Mouse (Mus musculus) forebrain, embryonic 12.5 days (tissue): Measurements from ENCODE around the gene Olfr1388. TPM values are rescaled to one million over a fixed set of nuclear protein-coding genes. Genes with fewer than 3 reads are reported as not detected.
"Not testable (repeated sequence)": the region's sequence is repeated elsewhere in the genome, so short reads cannot be mapped to it uniquely, and the experiment has no call there.

Experiments used
- ATAC-seq: fragments of 200-750 bp; cut with Nextera tagmentation; 2 replicates; pipeline ENCODE4 v1.8.0; 2017; ENCODE audit warnings: moderate TSS enrichment; ENCODE audit not compliant: low FRiP score
- H3K27ac ChIP-seq: fragments of 300-500 bp; sonication (generic); 2 replicates; pipeline ENCODE4 v1.5.1; 2016; ENCODE audit warnings: mild to moderate bottlenecking
- H3K27me3 ChIP-seq: fragments of 300-500 bp; sonication (generic); 2 replicates; pipeline ENCODE4 v1.6.1; 2016; ENCODE audit warnings: mild to moderate bottlenecking
- H3K36me3 ChIP-seq: fragments of 300-500 bp; sonication (generic); replicated peaks from 2 replicates; pipeline ENCODE4 v1.6.1; 2016; ENCODE audit warnings: mild to moderate bottlenecking
- H3K4me1 ChIP-seq: fragments of 300-500 bp; sonication (generic); 2 replicates; pipeline ENCODE4 v1.6.1; 2016
- H3K4me2 ChIP-seq: fragments of 300-500 bp; sonication (generic); 2 replicates; pipeline ENCODE4 v1.6.1; 2016; ENCODE audit warnings: mild to moderate bottlenecking, moderate library complexity
- H3K4me3 ChIP-seq: fragments of 300-500 bp; sonication (generic); replicated peaks from 2 replicates; pipeline ENCODE4 v1.5.1; 2016; ENCODE audit warnings: mild to moderate bottlenecking
- H3K9ac ChIP-seq: fragments of 300-500 bp; sonication (generic); 2 replicates; pipeline ENCODE4 v1.6.1; 2016; ENCODE audit warnings: mild to moderate bottlenecking
- H3K9me3 ChIP-seq: fragments of 300-500 bp; sonication (generic); 2 replicates; pipeline ENCODE4 v1.6.1; 2016
- WGBS: fragments of 180-500 bp; shearing (Covaris S2); methylation state at CpG from one replicate; pipeline ENCODE4 v1.1.7; 2016; 5-methylcytosine and 5-hydroxymethylcytosine counted together
- polyA plus RNA-seq: library from polyadenylated mRNA; unstranded; fragments of >200 nt; fragmentation: Nextera tagmentation; extraction: Ambion mirVana; gene quantifications from 2 replicates; pipeline ENCODE4 v1.2.1, GENCODE M21; 2016

Gene Olfr1388
- polyA plus RNA-seq, result 0.10 and 0.13 TPM in 2 replicates

DNA sequence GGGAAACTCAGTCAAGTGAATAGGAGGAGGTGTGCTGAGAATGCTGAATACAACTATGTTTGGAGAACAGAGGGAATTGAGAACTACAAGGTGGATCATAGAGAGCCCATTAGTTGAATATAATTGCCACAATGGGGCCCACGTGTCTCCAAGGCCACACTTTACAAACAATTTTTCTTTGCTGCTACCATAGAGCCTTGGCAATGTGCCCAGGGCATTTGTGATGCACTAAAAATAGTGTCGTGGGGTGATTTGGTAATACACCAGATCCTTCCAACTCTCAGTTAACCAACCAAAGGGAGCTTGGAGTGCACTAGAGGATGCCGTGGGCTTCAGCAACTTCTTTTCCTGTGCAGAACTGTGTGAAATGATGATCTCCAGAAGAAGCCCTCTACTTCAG lies at the start of gene Olfr1388:
Olfr1388 (plus strand) TSS at position 214 of the 400 bp plus-strand sequence.
- WGBS, result 68% methylated on average over 3 of the region's 3 CpGs

DNA sequence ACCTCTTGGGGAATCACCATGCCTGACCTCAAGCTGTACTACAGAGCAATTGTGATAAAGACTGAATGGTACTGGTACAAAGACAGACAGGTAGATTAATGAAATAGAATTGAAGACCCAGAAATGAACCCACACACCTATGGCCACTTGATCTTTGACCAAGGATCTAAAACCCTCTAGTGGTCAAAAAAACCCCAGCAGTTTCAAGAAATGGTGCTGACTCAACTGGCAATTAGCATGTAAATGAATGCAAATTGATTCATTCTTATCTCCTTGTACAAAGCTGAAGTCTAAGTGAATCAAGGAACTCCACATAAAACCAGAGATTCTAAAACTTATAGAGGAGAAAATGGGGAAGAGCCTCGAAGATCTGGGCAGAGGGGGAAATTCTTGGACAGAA lies 43.7 kb upstream of the Olfr1388 start:
- H3K4me2 ChIP-seq, H3K4me1 ChIP-seq, H3K9ac ChIP-seq, H3K27me3 ChIP-seq, H3K36me3 ChIP-seq, H3K4me3 ChIP-seq, ATAC-seq, H3K27ac ChIP-seq, H3K9me3 ChIP-seq: not testable (repeated sequence)
- 56% methylated on average over 1 of the region's 1 CpGs for WGBS

More for the DNA sequence above, at the start of gene Olfr1388:
- Histone ChIP-seq H3K4me3 (no peak within 1 kb of the TSS), H3K4me2 (no peak within 1 kb of the TSS), H3K27me3 (no peaks in the 10 kb centered on the region), H3K27ac (no peak within 1 kb of the TSS), H3K9ac (no peak within 1 kb of the TSS), H3K9me3 (no peaks in the 10 kb centered on the region), H3K36me3 (no peaks in the 10 kb centered on the region), H3K4me1 (no peaks in the 10 kb centered on the region)
- no peak for ATAC-seq

DNA sequence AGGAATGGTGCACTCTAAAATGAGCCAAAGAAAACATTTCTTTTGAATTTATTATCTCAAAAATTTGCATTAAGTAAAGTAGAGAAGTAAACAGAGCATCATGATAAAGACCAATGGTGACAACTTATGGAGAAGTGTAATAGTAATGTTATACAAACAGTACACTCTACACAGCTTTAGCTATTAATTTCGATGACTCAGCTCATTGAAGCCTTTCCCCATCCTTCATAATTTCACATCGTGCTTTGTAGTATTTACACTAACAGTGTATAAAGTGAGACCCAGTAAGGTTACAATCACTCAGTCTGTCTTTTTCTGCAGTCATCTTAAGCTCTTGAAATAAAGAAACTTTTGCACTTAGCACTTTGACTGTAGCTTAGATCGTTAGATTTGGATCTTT lies 29.6 kb upstream of the Olfr1388 start:
- Histone ChIP-seq H3K27ac (no peak overlapping the region), H3K4me2 (no peak overlapping the region), H3K9me3 (no peaks in the 10 kb centered on the region), H3K36me3 (no peaks in the 10 kb centered on the region), H3K9ac (no peak overlapping the region), H3K27me3 (no peaks in the 10 kb centered on the region), H3K4me3 (no peak overlapping the region), H3K4me1 (no peaks in the 10 kb centered on the region)
- WGBS, result 76% methylated on average over 3 of the region's 3 CpGs
- no peak for ATAC-seq

DNA sequence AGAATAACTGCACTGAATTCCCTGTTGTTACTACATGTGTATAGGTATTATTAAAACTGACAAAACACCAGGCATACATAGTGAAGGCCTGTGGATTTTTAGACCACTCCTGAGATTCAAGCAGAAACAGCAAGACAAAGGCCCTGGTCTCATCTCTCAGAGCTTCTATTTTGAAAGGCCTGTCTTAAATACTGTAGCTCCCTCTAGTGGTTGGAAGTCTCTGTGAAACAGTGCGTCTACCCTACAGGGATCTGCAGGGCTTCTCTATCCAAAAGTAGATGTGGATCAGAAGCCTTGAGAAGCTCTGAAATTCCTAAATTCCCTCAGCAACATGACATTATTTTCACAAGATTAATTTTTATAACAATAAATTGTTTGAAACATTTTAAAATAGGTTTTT lies 25.9 kb upstream of the Olfr1388 start:
- H3K36me3 ChIP-seq, result no peaks in the 10 kb centered on the region
- WGBS, result 49% methylated on average over 1 of the region's 1 CpGs
- H3K9ac ChIP-seq, result no peak overlapping the region
- H3K27ac ChIP-seq, result no peak overlapping the region
- H3K9me3 ChIP-seq, result no peaks in the 10 kb centered on the region
- ATAC-seq, result no peak
- H3K27me3 ChIP-seq, result no peaks in the 10 kb centered on the region
- H3K4me2 ChIP-seq, result no peak overlapping the region
- H3K4me1 ChIP-seq, result no peaks in the 10 kb centered on the region
- H3K4me3 ChIP-seq, result no peak overlapping the region

GRCm38 (mm10) chr11:49422767-49423166 lies 13.7 kb upstream of the Olfr1388 start, which contains the start of gene Olfr1389:
Gene Olfr1389, plus strand, starts transcription at chr11:49423067.
- Histone ChIP-seq H3K27me3 (no peaks in the 10 kb centered on the region), H3K27ac (no peak within 1 kb of the TSS), H3K4me2 (no peak within 1 kb of the TSS), H3K4me1 (no peaks in the 10 kb centered on the region), H3K4me3 (no peak within 1 kb of the TSS), H3K9ac (no peak within 1 kb of the TSS), H3K36me3 (no peaks in the 10 kb centered on the region), H3K9me3 (no peaks in the 10 kb centered on the region)
- WGBS, result 96% methylated on average over 2 of the region's 2 CpGs
- ATAC-seq, result no peak

DNA sequence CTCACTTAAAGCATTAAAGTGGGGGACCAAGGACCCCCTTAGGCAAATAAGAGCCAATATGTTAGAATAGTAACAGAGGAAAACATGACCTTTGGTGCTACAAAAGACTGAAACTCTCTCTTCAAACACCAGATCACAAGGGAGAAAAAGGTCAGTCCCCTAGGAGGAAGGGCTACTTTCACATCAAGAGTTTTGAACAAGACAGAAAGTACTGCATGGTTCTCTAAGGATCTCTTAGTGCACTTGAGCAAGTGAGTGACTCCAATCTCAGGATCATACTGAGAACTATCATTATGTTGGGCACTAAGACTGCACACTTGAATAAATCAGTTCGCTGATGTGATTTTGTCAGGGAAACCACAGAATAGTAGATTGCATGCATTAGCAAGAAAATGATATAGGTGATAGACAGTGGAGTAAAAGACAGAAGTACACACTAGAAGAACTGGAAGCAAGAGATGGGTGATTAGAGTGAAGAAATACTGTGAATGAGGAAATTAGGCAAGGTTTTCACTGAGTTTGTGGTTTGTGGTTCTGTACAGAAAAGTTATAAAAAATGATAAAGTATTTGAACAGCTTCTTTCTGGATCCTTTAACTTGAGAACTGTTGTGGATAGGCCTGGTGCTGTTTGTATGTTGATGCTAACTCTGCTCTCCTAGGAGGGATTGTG lies 11.0 kb upstream of the Olfr1388 start:
- H3K4me3 ChIP-seq, result no peak overlapping the region
- no peak overlapping the region for H3K9ac ChIP-seq
- 82% methylated on average over 1 of the region's 1 CpGs for WGBS
- ATAC-seq, result no peak
- H3K27me3 ChIP-seq, result no peaks in the 10 kb centered on the region
- H3K36me3 ChIP-seq, result no peaks in the 10 kb centered on the region
- no peaks in the 10 kb centered on the region for H3K4me1 ChIP-seq
- H3K4me2 ChIP-seq, result no peak overlapping the region
- no peaks in the 10 kb centered on the region for H3K9me3 ChIP-seq
- H3K27ac ChIP-seq, result no peak overlapping the region

- H3K36me3 ChIP-seq, result no peaks in the 10 kb centered on the region
- no peaks in the 10 kb centered on the region for H3K27me3 ChIP-seq
- no peaks in the 10 kb centered on the region for H3K9me3 ChIP-seq
- no peak overlapping the region for H3K27ac ChIP-seq
- no peaks in the 10 kb centered on the region for H3K4me1 ChIP-seq
- 93% methylated on average over 2 of the region's 2 CpGs for WGBS
- H3K4me2 ChIP-seq, result no peak overlapping the region
- no peak overlapping the region for H3K4me3 ChIP-seq
- no peak overlapping the region for H3K9ac ChIP-seq
- no peak for ATAC-seq
These were observed 6.8 kb upstream of the Olfr1388 start for GRCm38 (mm10) chr11:49429641-49430040.

DNA sequence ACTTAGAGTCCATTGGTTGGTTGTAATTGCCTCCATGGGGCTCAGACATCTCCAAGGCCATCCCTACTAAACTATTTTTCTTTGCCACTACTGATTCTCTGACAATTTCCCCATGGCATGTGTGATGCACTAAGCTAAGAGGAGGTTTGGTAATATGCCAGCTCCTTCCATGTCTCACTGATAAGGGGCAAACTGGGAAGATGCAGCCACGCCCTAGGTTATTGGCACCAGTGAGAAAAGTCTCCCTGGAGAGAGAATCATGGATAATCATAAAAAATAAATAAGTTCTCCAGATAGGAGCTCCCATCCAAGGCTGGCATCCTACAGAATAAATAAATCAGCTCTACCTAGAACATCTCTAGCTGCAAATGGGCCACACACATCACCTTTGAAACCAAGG lies 18.6 kb downstream of the Olfr1388 start, which contains the start of gene Olfr1387:
Olfr1387 (plus strand) TSS at position 301 of the 400 bp plus-strand sequence.
- Histone ChIP-seq H3K27me3 (no peaks in the 10 kb centered on the region), H3K4me3 (no peak within 1 kb of the TSS), H3K9me3 (no peaks in the 10 kb centered on the region), H3K4me2 (no peak within 1 kb of the TSS), H3K36me3 (no peaks in the 10 kb centered on the region), H3K4me1 (no peaks in the 10 kb centered on the region), H3K9ac (no peak within 1 kb of the TSS), H3K27ac (no peak within 1 kb of the TSS)
- 88% methylated on average over 1 of the region's 1 CpGs for WGBS
- ATAC-seq, result no peak

- H3K36me3 ChIP-seq, H3K9ac ChIP-seq, H3K4me2 ChIP-seq, H3K4me3 ChIP-seq, ATAC-seq, H3K4me1 ChIP-seq, H3K27me3 ChIP-seq, H3K27ac ChIP-seq, H3K9me3 ChIP-seq: not testable (repeated sequence)
- WGBS, result 80% methylated on average over 3 of the region's 3 CpGs
These were observed 28.3 kb downstream of the Olfr1388 start, which contains the start of gene Olfr1386 for GRCm38 (mm10) chr11:49464746-49465145. Gene Olfr1386, plus strand, starts transcription at chr11:49465046.

GRCm38 (mm10) chr11:49485973-49486372 lies 49.5 kb downstream of the Olfr1388 start:
- no peak overlapping the region for H3K27ac ChIP-seq
- H3K4me2 ChIP-seq, result no peak overlapping the region
- H3K4me3 ChIP-seq, result no peak overlapping the region
- ATAC-seq, result no peak
- no peaks in the 10 kb centered on the region for H3K9me3 ChIP-seq
- no peak overlapping the region for H3K9ac ChIP-seq
- H3K4me1 ChIP-seq, result no peaks in the 10 kb centered on the region
- H3K27me3 ChIP-seq, result no peaks in the 10 kb centered on the region
- WGBS, result 71% methylated on average over 4 of the region's 4 CpGs
- no peaks in the 10 kb centered on the region for H3K36me3 ChIP-seq

DNA sequence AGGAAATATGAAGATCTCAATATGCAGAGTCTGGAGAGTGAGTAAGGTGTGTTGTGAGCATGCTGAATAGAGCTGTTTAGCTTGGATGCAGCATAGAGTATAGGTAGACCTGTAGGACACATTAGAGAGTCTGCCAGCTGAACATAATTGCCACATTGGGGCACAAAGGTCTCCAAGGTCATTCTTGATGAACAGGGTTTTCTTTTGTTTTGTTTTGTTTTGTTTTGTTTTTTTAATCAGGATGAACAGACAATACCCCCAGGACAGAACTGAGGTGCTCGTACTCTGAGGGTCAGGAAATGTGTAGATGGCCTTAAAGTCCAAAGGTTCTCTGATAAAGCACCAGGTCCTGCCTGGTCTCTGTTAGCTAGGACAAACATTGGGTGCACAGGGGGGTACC lies 52.3 kb downstream of the Olfr1388 start, which contains the start of gene Olfr1385:
Olfr1385 (plus strand) TSS at position 301 of the 400 bp plus-strand sequence.
- H3K27me3 ChIP-seq, H3K4me1 ChIP-seq, H3K9ac ChIP-seq, H3K9me3 ChIP-seq, H3K27ac ChIP-seq, H3K4me2 ChIP-seq, ATAC-seq, H3K4me3 ChIP-seq, H3K36me3 ChIP-seq: not testable (repeated sequence)
- 72% methylated on average over 1 of the region's 1 CpGs for WGBS
